Mouse (Mus musculus) mouse trophoblast stem cell (cell line): ENCODE results near the gene Tcirg1.

Experiments used
- in situ Hi-C, 2 experiments: fragments of 300-500 bp; cut with MseI, MboI; formaldehyde crosslinking; loops; 2 replicates in 1 of 2; 3 replicates in 1 of 2; pipeline ENCODE4 v1.15.1; 2025

Tcirg1 gene

GRCm38 (mm10) chr19:3906795-3907786 is at the start of gene Tcirg1:
Tcirg1 (minus strand) TSS chr19:3907133.
- in situ Hi-C loops = no loop called here

- in situ Hi-C loops = no loop called here
Observed at GRCm38 (mm10) chr19:3955804-3956203, 48.9 kb upstream of the Tcirg1 start.

GRCm38 (mm10) chr19:3955033-3955432 is 48.1 kb upstream of the Tcirg1 start:
- in situ Hi-C loops = no loop called here

DNA sequence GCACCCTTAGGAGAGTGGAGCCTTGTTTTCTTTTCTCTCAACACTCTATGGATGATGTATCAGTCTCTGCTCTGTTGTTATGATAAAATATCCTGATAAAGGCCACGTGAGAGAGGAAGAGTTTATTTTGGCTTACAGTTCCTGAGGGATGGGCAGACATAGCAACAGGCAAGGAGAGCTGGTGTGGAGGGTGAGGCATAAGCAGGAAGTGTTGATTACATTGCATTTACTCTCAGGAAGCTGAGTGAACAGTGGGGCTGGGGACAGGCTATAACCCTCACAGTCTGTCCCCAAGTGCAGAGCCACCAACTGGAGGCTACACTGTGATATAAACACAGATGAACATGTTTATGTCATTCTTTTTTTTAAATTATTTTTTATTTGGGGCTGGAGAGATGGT is 45.2 kb upstream of the Tcirg1 start:
- in situ Hi-C loops = no loop called here

DNA sequence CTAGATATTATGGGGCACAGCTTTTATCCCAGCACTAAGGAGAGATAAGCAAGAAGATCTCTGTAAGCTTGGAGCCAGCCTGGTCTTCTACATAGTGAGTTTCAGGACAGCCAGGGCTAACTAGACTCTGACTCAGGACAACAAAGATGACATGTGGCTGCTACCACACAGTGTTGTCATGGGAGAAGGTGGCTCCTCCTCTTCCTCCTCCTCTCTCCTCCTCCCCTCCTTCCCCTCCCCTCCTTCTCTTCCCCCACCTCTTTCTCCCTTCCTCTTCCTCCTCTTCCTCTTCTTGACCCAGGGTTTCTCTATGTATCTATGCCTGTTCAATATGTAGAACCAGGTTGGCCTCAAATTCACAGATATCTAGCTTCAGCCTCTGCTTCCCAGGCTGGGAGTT is 44.5 kb upstream of the Tcirg1 start:
- in situ Hi-C loops = no loop called here

GRCm38 (mm10) chr19:3950331-3950730 is 43.4 kb upstream of the Tcirg1 start:
- in situ Hi-C loops = no loop called here

DNA sequence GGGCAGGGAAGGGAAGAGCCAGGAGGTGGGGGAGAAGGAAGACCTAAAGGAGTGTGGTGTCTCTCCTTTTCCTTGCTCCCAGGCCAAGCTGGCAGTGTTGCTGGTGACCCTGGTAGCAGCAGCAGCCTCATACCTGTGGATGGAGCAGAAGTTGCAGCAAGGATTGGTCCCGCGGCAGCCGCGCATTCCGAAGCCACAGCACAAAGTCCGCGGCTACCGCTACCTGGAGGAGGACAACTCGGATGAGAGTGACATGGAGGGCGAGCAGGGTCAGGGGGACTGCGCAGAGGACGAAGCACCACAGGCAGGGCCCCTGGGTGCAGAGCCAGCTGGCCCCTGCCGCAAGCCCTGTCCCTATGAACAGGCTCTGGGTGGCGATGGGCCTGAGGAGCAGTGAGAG is 41.6 kb upstream of the Tcirg1 start:
- in situ Hi-C loops = loop anchor here in 1 of 2 experiments (5.0 kb wide), 1 partner anchor 44 kb away; the partner anchor contains the start of gene Tbx10

- in situ Hi-C loops = loop anchor here in 1 of 2 experiments (5.0 kb wide), 1 partner anchor 44 kb away; the partner anchor contains the start of gene Tbx10
Observed at GRCm38 (mm10) chr19:3947813-3948212, 40.9 kb upstream of the Tcirg1 start.

DNA sequence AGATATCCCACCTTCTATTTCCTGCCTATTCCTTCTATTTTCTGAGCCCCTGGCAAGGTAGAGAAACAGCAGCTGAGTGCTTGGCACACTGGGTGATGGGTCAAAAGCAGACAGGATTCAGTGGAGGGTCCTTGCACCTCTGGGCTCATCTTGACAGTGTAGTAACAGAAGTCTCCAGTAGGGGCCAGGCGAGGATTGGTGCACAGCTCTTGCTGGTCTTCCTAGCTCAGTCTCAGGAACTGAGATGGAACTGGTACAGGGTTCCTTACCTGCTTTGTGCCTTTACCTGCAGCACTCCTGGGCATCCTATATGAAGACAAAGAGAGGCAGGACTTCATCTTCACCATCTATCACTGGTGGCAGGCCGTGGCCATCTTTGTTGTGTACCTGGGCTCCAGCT is 39.8 kb upstream of the Tcirg1 start:
- in situ Hi-C loops = loop anchor here in 1 of 2 experiments (5.0 kb wide), 1 partner anchor 46 kb away; the partner anchor contains the start of gene Tbx10

GRCm38 (mm10) chr19:3945872-3946564 is 39.1 kb upstream of the Tcirg1 start:
- in situ Hi-C loops = loop anchor here in 1 of 2 experiments (5.0 kb wide), 1 partner anchor 46 kb away; the partner anchor contains the start of gene Tbx10

GRCm38 (mm10) chr19:3942986-3943735 is 36.2 kb upstream of the Tcirg1 start:
- in situ Hi-C loops = no loop called here

DNA sequence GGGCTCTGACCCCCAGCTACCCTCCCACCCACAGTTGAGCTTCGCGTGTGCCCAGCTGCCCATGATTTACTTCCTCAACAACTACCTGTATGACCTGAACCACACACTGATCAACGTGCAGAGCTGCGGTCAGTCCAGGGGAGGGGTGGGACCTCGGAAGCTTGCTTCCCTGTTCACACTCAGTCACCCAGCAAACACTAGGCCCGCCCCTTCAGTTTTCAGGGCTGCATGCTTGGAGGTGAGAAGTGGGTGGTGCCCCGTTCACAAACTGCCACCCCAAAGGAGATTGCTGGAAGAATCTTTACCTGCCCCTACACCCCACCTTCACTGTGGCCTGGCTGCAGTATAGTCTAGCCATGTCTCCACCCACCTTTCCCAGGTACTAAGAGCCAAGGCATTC is 35.4 kb upstream of the Tcirg1 start:
- in situ Hi-C loops = no loop called here

DNA sequence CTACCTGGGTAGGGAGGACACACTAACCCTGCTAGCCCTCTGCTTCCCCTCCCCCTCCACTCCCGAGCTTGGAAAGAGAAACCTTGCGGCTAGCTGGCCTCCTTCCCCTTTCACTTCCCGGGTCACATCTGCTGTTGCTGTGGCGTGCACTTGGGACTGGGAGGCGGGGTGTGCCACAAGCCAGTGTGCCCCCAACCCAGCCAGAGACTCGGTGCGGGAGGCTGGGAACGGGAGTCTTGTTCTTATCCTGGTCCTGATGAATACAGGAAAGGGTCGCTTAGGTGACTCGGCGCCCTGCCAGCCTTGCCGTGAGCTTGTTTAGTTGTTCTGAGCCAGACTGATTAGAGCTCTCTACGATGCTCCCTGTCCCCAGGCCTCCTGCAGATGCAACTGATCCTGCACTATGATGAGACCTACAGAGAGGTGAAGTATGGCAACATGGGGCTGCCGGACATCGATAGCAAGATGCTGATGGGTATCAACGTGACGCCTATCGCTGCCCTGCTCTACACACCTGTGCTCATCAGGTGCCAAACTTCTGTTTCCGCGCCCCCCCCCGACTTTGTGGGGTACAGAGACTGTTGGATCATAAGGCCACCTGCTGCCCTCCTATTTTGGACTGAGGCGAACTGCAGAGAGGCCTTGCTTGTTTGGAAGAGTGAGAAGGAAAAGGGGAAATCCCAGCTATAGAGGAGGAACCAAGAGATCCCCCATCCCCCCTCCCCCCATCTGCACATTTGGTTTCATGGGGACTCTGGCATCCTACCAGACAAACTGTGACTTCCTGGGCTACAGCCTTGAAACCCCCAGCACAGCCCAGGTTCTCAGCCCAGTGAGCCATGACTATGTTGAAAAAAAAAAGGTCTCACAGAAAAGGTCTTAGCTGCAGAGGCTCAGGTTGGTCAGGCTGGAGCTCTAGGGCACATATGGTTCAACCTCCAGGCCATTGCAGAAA is 29.2 kb upstream of the Tcirg1 start:
- in situ Hi-C loops = no loop called here

DNA sequence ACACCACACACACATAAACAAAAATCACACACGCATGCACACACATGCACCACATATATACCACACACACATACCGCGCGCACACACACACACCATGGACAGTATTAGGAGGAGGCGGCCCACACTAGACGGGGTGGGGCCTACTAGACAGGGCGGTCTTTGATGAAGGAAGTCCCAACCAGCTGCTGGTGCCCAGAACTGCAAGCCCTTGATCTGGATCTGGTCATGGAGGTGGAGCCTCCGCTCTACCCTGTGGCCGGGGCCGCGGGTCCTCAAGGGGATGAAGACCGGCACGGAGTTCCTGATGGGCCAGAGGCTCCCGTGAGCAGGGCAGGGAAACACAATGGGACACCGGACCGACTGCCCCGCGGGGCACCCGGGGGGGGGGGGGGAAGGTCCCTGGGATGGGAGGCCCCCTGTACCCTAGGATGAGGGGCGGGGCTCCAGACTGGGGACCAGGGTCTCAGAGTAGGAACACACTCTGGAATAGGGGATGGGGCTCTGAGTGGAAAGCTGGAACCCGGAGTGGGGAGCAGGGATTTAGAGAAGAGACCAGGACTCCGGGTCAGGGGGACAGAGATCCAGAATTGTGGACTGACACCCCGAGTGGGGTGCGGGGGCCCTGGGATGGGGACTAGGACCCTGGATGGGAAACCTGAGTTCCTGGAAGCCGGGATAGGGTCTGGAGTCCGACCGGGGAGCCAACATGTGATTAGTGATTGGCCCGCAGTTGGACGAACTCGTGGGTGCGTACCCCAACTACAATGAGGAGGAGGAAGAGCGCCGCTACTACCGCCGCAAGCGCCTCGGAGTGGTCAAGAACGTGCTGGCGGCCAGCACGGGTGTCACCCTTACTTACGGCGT is 28.3 kb upstream of the Tcirg1 start, which contains the start of gene Unc93b1:
TSS of gene Unc93b1 (plus strand) at position 155 of the 864 bp plus-strand sequence.
- in situ Hi-C loops = no loop called here

DNA sequence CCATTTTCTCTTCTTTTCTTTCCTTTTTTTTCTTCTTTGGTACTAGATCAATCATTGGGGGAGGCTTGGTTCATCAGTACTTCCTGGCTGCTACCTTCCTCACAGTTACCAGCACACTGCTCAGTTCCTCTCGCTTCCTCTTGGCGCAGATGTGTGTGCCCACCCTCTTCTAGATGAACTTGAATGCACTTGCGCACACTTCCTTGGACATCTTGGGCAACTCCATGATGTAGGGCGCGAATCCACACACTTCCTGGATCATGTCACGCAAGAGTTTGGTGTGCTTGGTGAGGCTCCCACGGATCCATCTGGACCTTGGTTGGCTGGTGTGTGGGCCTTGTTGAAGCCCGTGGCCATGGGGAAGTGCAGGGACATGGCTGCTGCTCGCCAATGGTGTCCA is 24.8 kb upstream of the Tcirg1 start:
- in situ Hi-C loops = no loop called here

DNA sequence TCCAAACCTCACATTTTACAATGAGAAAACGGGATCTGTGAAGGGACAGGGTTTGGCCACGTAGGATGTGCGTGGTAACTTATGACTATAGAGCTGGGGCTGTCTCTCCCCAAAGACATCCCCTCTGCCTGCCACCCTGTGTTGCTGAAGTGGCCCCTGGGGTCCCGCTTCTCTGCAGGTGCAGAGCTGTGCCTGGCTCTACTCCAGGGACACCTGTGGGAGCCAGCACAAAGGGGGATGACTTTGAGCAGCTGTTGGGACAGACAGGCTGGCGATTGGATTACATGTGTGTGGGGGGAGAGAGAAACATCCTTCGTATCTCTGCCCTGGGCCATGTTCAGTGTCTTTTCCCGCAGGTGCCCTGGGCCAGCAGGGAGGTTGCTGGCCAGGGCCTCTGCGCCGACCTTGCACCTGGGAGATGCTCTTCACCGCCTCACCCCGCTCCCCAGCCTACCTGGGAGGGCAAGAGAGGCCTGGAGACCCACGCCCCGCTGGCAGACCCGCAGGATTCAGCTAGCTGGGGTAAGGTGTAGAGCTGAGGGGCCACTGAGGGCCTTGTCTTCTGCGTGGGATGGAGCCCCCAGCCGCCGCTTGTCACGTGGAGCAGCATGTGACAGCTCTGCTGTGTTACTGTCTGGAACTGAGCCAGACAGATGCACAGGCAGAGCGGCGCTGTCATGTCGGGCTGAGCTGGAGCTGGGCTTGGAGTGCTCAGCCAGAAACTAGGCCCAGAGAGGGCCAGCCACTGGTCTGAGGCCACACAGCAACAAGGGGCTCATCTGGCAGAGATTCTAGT is 23.5 kb upstream of the Tcirg1 start:
- in situ Hi-C loops = no loop called here

- in situ Hi-C loops = no loop called here
Observed at GRCm38 (mm10) chr19:3929211-3929941, 22.4 kb upstream of the Tcirg1 start, which contains the start of gene Aldh3b1. Aldh3b1 (minus strand) TSS chr19:3929808.

DNA sequence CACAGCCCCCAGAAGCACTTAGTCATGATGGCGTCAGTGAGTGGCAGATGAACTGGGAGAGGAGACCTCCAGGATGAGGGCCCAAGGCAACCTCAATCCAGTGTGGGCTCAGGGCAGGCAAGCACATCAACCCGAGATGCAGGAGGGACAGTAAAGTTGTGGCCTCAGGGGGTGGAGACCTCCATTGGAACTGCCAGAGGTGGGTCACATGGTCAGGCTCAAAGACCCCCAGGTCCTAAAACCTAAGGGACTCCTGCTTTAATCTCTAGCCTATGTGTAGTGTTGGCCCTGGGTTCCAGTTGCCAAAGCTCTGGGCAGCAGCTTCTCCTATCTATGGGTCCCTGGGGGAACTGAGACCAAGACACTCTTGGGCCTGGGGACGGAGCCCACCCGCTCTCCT is 21.8 kb upstream of the Tcirg1 start:
- in situ Hi-C loops = no loop called here
